Mouse (Mus musculus): Measurements from ENCODE around the gene Chn1.

Chn1 gene

GRCm38 (mm10) chr2:73745647-73746374, 29.3 kb downstream of the Chn1 start:
- DNase-seq, result peak in 1 of 2 experiments; percentile 35

DNA sequence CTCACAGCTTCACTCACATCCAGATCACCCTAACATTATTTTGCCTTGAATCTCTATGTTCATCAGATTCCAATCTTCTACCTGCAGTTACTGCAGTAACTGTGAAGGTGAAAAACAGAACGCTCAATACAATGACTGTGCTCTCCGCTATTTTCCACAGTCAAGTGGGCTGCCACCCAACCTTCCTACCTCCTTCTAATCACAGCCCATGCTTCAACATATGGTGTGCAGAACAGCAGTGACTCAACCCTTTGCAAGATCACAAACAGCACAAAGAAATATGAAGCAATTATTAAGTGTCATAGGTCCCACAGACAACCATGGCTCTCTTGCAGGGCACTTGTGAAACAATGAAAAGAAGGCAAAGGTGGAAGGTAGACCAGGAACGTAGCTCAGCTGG, 33.9 kb downstream of the Chn1 start:
- DNase-seq, result no peak

- no peak for DNase-seq
Observed at GRCm38 (mm10) chr2:73727868-73728267, 47.3 kb downstream of the Chn1 start.

DNA sequence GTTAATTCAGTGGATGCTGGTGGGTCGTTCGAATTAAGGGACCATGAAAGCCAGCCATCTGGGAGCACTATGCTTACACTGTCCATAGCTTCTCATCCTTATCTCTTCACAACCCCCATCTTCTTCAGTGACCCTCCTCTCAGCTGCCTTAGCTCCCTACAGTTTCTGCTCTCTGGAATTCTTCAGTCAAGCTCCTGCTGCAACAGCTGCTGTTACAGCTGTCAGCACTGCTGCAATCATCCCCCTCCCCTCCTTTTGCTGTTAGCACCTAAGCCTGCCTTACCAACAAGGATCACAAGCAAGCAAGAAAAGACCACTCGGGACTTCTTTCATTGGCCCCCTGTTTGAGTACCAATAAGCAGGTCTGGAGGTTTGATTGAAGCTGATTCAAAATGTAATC, 50.2 kb downstream of the Chn1 start:
- no peak for DNase-seq

DNA sequence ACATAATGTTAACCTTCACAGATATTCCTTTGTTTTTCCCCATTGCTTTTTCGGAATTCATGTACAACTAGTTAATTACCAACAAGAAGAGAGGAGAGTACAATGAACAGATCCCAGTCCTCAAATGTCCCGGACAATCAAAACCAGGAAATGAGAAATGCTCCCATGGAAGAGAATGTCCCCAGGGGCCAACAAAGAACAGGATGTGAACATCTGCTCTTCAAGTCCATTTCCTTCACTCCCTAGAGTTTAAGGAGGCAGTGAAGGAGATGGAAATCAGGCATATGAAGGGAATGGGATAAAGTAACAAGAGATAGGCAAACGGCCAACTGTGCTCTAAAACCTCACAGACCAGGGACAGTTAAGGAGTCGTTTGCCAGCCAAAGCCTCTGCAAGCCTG, 53.3 kb downstream of the Chn1 start:
- no peak for DNase-seq

GRCm38 (mm10) chr2:73712481-73712880, 62.7 kb downstream of the Chn1 start:
- no peak for DNase-seq

- DNase-seq, result no peak
Observed at GRCm38 (mm10) chr2:73693045-73693444, 82.1 kb downstream of the Chn1 start.

- DNase-seq, result no peak
Observed at GRCm38 (mm10) chr2:73690783-73691604, 84.2 kb downstream of the Chn1 start.

DNA sequence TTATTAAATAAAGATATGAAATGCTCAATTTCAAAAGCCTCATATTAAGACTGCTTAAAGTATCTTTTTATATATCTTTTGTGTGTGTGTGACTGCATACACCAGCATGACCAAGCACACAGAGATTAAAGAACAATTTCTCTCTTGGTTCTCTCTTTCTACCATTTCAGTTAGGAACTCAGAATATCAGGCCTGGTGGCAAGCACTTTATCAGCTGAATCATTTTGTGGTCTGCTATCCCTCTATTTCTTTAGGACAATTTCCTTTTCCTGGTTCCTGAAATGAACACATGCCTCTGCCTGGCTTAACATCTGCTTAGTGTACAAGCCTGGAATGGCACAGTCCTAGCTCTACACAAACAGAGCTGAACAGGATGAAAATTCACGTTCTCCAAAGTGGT, 92.6 kb downstream of the Chn1 start:
- no peak for DNase-seq

DNA sequence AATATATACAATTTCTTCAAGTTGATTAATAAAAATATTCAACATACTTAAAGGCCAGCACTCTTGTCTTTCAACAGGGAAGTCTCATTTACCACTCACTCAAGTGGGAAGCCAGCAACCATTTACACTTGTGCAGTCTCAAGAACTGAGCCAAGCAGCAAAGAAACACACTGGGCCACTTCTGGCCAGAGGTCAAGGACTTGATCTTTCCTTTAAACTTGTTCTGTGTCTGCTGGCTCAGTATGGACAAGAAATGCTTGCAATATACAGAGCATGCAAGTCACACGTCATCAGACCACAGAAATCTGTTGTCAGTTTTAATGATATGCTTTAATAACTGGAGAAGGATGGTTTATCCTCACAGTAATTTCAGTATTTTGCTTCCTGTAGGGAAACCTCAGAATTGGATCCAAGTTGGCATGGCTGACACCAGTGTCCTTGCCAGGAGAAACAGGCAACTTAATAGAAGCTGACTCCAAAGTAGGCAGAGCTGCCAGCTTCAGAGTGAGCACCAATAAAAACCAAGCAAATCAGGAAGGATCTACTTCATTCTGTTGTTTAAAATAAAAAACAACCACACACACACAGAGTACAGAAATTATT, 94.6 kb downstream of the Chn1 start:
- DNase-seq, result peak; percentile 43 to 64

- peak; percentile 42 to 66 for DNase-seq
Observed at GRCm38 (mm10) chr2:73668608-73669007, 106.5 kb downstream of the Chn1 start.

- DNase-seq, result no peak
Observed at GRCm38 (mm10) chr2:73660566-73661134, 114.5 kb downstream of the Chn1 start.

DNA sequence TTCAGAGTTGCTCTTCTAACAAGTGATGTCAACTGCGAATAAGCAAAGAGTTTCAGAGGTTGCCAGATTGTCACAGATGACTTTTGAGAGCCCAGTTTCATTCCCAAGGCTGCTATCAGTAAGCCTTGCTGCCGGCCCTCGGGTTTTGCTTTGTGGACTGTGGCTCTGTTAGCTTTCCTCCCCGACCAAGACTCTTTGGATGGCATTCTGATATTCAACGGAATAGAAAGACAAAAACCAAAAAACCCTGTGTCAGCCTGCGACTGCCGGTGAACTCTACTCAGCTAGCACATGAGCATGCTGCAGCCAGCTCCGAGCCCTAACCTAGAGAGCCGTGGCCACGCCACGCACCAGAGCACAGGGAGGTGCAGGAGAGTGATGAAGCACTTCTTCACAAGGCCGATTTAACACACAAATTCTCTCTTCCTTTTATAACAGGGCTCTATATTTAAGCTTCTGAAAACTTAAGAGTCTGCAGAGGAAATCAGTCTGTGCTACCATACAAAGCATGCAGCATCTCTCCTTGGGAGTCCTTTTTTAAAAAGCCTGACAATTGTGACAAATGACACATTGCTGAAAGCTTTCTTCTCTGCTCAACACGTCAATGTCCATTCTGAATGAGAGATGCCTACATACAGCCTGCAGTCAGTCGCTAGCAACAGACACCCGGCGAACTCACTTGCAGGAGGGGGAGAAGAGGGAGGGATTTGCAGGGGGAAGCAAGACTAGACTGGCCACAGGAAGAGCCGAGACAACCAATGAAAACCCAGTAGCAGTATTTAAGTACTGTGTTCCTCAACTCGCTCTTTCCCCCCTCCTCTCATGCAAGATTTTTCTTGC, 115.2 kb downstream of the Chn1 start:
- peak; percentile 31 to 62 for DNase-seq

GRCm38 (mm10) chr2:73659041-73659440, 116.1 kb downstream of the Chn1 start:
- no peak for DNase-seq

- DNase-seq, result no peak
Observed at GRCm38 (mm10) chr2:73657961-73658360, 117.2 kb downstream of the Chn1 start.

GRCm38 (mm10) chr2:73657151-73657550, 118.0 kb downstream of the Chn1 start:
- peak; percentile 32 to 65 for DNase-seq

GRCm38 (mm10) chr2:73655663-73656062, 119.5 kb downstream of the Chn1 start:
- no peak for DNase-seq

- no peak for DNase-seq
Observed at GRCm38 (mm10) chr2:73654892-73655243, 120.3 kb downstream of the Chn1 start.

DNA sequence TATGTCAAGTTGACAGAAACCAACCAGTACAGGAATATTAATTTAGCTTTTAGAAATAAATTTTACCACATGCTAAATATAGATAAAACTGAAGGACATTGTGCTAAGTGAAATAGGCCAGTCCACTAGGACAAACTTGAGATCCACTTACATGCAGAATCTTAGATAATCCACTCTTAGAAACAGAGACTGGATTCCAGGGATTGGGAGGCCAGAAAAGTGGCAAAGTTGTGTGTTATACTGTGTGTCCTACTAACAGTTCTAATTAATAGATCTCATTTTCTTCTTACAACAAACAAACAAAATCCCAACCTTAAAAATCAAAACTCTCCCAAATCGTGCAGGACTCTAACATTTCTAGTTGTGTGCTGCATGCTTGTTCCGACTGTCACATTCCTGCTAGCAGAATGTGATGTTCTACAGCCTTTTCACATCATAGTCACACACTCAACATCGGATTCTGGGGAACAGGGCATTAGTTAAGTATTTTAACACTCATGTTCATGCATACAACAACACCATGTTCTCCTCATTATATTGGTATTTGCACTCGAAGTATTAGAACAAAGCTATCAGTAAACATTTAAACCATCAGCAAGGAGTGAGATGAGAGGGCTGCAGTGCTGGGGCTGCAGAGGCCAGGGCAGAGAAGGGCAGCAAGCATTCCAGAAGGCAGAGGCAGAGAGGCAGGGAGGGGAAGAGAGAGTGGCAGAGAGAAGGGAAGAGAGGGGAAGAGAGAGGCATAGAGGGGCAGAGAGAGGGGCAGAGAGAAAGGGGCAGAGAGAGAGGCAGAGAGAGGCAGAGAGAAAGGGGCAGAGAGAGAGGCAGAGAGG, 120.9 kb downstream of the Chn1 start:
- DNase-seq, result peak; percentile 8 to 38

- DNase-seq, result no peak
Observed at GRCm38 (mm10) chr2:73637688-73638087, 137.5 kb downstream of the Chn1 start.

DNA sequence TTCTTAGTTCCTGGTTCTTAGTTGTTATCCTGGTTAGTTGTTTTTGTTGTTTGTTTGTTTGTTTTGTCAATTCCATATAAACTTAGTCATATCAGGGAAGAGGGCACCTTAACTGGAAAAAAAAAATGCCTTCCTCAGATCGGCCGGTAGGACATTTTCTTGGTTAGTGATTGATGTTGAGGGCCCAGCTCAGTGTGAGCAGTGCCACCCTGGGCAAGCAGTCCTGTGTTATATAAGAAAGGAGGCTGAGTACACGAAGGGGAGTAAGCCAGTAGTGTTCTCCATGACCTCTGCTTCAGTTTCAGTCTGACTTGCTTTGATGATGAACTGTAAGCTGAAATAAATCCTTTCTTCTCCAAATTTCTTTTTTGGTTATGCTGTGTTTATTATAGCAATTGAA, 138.8 kb downstream of the Chn1 start:
- no peak for DNase-seq

DNA sequence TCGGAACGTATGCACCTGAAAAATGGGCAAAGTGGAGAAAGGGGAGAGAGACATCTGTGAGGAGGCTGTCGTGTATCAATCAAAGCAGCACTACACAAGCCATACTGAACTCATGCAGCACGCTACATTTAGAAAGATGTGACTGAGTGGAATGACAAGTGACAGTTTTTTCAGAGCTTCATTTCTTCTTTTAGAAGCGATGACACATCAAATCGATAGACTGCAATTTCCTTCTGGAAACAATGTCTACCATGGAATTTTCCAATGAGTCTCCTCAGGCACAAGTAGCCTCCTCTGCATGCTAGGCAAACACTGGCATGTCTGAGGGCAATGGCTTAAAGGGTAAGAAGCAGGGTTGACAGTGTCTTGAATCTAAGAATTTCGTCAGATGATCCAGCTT, 143.3 kb downstream of the Chn1 start:
- DNase-seq, result no peak
